Mouse (Mus musculus) central nervous system, embryonic 14 days (tissue): ENCODE data around the gene Gm8229. TPM values are rescaled to one million over a fixed set of nuclear protein-coding genes. Genes with fewer than 3 reads are reported as not detected.

Experiments
- polyA plus RNA-seq: library from polyadenylated mRNA; depleted of rRNA; stranded (reverse); fragments of >200 nt; gene quantifications from 2 replicates; pipeline ENCODE4 v1.2.3, GENCODE M21; 2012; rRNA removed

Gene Gm8229
- 0.06 TPM in 2 replicates for polyA plus RNA-seq

DNA sequence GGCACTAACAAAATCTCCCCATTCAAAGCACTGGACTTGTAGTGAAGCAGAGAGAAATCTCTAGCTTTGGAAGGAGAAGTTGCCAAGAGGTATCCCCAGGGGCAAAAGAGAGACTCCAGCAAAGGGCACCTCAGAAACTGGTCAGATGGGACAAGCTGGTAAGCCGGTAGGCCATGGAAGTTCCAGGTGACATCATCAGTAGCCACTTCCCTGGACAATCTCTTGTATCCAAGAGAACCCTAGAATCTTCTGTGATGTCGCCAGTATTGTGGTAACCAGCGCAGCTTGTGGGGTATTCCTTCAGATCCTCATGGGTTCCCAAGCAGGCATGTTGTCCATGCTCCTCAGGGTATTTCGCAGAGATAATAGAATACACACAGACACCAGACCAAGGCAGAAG, at the start of gene Gm8229:
Gene Gm8229, plus strand, starts transcription at position 301 of the 400 bp plus-strand sequence.

DNA sequence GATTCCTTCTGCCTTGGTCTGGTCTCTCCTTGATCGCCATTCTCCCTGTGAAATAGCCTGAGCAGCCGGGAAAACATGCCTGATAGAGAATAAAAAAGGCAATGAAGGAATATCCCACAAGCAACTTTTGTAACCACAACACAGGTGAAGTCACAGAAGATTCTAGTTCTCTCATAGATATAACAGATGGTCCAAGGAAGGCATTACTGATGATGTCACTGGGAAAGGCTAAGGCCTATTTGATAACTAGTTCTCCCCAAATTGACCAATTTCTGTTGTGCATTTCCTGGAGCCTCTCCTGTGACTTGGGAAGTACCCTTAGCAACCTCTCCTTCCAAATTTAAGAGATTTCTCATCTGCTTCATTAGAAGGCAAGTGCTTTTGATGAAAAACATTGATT, 26.7 kb upstream of the Gm8229 start, which contains the start of gene Gm5930:
Gene Gm5930, minus strand, starts transcription at position 101 of the 400 bp plus-strand sequence.

DNA sequence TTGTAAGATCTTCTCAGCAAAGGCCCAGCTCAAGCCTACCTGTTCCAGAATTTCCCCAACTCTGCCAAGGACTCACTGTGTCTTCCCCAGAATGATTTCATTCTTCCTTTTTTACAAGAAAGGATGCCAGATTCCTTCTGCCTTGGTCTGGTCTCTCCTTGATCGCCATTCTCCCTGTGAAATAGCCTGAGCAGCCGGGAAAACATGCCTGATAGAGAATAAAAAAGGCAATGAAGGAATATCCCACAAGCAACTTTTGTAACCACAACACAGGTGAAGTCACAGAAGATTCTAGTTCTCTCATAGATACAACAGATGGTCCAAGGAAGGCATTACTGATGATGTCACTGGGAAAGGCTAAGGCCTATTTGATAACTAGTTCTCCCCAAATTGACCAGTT, 45.4 kb downstream of the Gm8229 start, which contains the start of gene Gm3371:
Gene Gm3371, minus strand, starts transcription at position 101 of the 400 bp plus-strand sequence.

Other genes starting within 250 kb of the Gm8229 start
- gene Gm3327, start 241.5 kb upstream of the Gm8229 start, polyA plus RNA-seq = not detected in 2 replicates
- not detected in 2 replicates for gene Gm8212, start 167.7 kb upstream of the Gm8229 start, polyA plus RNA-seq
- gene 4930503E14Rik, start 152.1 kb upstream of the Gm8229 start, polyA plus RNA-seq = not detected in 2 replicates
- not detected in 2 replicates for gene Gm8220, start 79.8 kb upstream of the Gm8229 start, polyA plus RNA-seq
- gene Gm5930, start 26.8 kb upstream of the Gm8229 start, polyA plus RNA-seq = not detected in 2 replicates
- not detected in 2 replicates for gene Gm3371, start 45.3 kb downstream of the Gm8229 start, polyA plus RNA-seq
- gene Gm8232, start 68.3 kb downstream of the Gm8229 start, polyA plus RNA-seq = not detected in 2 replicates
- gene BC061237, start 127.1 kb downstream of the Gm8229 start, polyA plus RNA-seq = 0.12 TPM in 1 of 2 replicates, not detected in the other
- gene Gm17093, start 152.9 kb downstream of the Gm8229 start, polyA plus RNA-seq = not detected in 2 replicates
- 0.10 TPM in 1 of 2 replicates, not detected in the other for gene Gm8247, start 217.8 kb downstream of the Gm8229 start, polyA plus RNA-seq